Mouse (Mus musculus) cortical plate, adult 2 months (tissue): ENCODE results near the gene Crx.

Experiments
- CTCF ChIP-seq: fragments of 200-500 bp; IDR thresholded peaks from 2 replicates; pipeline ENCODE4 v1.5.1; 2011; ENCODE audit warnings: mild to moderate bottlenecking, control low read depth, low read length; ENCODE audit not compliant: insufficient read depth; ENCODE audit errors: extremely low read depth
- POLR2A ChIP-seq: fragments of 200-500 bp; IDR thresholded peaks from 2 replicates; pipeline ENCODE4 v1.6.1; 2011; ENCODE audit warnings: mild to moderate bottlenecking, low read length, control low read depth; ENCODE audit not compliant: insufficient read depth; ENCODE audit errors: extremely low read depth

DNA sequence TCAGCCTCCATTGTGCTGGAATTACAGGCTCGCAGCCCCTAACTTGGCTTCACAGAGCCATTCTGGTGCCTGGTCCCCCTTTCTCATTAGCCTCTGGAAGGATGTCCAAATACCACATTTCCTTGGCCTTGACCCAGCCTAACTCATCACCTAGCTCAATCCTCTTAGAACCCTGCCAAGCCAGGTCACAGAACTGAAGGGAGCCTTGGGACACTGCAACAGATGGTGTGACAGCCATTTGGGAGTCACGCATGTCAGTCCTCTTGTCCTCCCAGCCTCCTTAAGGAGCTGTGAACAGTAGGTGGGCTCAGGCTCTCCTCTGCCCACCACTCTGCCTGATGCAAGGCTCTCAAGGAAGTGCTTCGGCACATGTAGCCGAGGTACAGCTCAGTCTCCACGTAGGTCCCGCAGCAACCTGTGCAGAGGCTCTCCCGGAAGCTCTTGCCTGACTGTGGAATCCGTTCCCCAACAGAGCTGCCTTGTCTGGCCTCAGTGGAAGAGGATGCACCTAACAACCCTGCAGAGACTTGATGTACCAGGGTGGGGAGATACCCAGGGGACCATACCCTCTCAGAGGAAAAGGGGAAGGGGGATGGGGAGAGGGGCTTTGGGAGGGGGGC is 28.3 kb upstream of the Crx start:
- TF ChIP-seq POLR2A (no peak), CTCF (no peak)
